Mouse (Mus musculus) kidney, adult 9 months (tissue): Measurements from ENCODE around the gene Ptpn14.
"Not testable (repeated sequence)": the region's sequence is repeated elsewhere in the genome, so short reads cannot be mapped to it uniquely, and the experiment has no call there.

Experiments
- DNase-seq: peaks from one replicate; pipeline ENCODE4 v3.0.0; 2022

Gene Ptpn14

GRCm38 (mm10) chr1:189727884-189728783 is at the start of gene Ptpn14:
Ptpn14 (plus strand) TSS chr1:189728268.
- DNase-seq, result peak; percentile 81

- no peak for DNase-seq
These were observed 48.5 kb upstream of the Ptpn14 start for GRCm38 (mm10) chr1:189679555-189679954.

- no peak for DNase-seq
These were observed 43.2 kb upstream of the Ptpn14 start for GRCm38 (mm10) chr1:189684786-189685415.

DNA sequence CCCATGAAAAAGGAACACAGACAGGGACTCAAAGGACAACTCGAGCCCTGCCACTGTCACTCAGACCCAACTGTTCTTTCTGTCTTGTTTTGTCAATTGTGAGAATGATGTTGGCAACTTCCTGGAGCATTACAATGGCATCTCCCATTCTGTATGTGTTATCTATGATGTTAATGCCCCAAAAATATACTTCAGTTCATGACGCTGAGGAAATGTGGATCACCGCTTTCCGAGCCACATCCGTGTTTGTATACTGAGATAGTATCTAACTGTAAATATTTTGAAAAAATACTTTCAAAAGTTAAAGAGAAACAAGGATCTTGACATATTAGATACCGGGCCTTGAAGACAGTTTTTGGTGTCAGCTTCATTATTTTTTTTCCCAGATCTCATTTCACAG is 42.0 kb upstream of the Ptpn14 start:
- DNase-seq, result no peak

DNA sequence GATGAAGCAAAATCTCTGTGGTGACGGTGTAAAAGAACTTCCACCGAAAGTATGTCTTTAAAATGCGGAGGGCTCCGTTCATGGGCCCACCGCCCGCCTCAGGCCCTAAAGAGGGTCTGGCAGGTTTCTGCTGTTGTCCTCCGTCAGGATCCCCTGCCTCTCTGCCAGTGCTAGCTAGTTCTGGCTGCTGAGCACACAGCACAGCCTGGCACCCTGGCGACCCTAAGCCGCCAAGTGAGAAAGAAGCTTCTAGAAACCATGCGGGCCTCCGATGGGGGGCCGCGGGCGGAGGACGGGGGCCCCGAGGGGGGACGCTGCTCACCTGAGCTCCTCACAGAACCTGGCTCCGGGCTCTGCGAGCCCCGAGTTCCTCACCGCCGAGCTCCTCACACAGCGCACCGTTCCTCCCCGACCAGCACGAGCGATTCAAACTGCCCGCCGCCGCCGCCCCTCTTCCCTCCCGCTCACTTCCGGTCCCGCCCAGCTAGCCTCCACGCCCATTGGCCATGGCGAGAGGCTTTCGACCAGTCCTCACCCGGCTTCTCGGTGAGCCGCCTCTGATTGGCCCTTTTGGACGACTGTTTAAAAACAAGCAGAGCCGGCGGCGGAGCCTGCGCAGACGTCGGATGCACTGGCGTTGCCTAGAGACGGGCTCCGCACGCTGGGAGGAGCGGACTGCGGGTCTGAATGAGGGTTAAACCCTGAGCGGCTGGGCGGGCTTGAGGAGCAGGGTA is 40.2 kb upstream of the Ptpn14 start, which contains the start of gene Cenpf:
Cenpf (minus strand) TSS at position 433 of the 734 bp plus-strand sequence.
- DNase-seq, result peak; percentile 99

- no peak for DNase-seq
These were observed 39.7 kb upstream of the Ptpn14 start for GRCm38 (mm10) chr1:189688388-189688750.

DNA sequence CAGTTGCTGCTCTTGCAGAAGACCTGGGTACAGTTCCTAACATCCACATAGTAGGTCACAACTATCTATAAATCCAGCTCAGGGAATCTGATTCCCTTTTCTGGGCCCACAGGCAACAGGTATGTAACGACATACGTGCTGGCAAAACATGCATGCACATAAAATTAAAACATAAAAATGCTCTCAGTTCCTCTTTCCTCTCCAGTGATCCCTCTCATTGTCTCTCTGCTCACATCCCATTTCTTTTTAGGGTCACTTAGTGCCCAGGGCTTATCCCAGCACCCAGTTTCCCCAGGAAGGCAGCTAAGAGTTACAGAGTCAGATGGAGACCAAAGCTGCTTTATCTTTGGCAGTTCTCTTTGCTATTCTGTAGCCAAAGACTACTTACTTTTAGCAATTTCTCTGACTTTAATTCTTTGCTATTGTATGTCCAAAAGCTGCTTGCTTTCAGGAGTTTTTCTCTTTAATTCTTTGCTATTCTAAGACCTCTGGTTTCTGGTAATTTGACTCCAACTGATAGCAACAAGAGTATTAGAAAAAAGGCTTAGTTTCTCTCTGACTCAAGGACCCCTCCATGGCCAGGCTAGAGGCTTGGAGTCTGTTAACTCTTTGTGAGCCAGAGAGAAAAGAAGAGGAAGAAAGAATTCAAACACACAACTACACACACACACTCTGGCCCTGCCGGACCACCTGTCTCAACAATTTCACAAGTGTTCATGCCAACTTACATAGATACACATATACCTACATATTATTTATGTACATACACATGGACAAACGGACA is 38.8 kb upstream of the Ptpn14 start:
- no peak for DNase-seq

DNA sequence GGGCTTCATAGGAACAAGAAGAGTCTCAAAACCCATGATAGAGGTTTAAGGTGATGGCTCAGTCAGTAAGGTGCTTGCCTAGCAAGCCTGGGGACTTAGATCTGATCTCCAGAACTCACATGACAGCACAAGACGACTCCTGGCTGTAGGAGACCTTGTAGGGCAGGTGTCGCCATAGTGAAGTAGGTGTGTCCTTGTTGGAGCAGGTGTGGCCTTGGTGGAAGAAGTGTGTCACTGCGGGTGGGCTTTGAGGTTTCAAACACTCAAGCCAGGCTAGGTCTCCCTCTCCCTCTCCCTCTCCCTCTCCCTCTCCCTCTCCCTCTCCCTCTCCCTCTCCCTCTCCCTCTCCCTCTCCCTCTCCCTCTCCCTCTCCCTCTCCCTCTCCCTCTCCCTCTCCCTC is 35.6 kb upstream of the Ptpn14 start:
- DNase-seq, result not testable (repeated sequence)

- DNase-seq, result no peak
These were observed 33.7 kb upstream of the Ptpn14 start for GRCm38 (mm10) chr1:189694391-189694790.

GRCm38 (mm10) chr1:189695321-189695720 is 32.7 kb upstream of the Ptpn14 start:
- DNase-seq, result no peak

GRCm38 (mm10) chr1:189698416-189698815 is 29.7 kb upstream of the Ptpn14 start:
- no peak for DNase-seq

DNA sequence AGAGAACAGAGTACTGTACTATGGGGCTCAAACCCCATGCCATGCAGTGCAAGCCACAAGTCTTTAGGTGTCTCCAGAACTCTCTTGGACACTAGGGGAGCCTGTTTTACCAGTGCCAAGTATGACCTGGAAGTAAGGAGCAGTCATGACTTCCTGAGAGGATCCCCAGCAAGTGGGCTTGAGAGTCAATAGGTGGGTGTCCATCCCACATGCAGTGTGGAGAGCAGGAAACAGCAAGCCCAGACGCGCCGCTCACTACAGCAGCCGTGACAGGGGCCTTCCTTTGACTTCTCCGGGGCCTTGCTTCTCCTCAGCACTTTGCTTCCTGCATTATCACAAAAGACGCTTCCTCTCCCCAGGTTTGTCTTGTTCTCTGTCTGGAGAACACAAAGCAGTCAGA is 27.9 kb upstream of the Ptpn14 start:
- DNase-seq, result no peak

GRCm38 (mm10) chr1:189700990-189701389 is 27.1 kb upstream of the Ptpn14 start:
- peak; percentile 65 for DNase-seq

DNA sequence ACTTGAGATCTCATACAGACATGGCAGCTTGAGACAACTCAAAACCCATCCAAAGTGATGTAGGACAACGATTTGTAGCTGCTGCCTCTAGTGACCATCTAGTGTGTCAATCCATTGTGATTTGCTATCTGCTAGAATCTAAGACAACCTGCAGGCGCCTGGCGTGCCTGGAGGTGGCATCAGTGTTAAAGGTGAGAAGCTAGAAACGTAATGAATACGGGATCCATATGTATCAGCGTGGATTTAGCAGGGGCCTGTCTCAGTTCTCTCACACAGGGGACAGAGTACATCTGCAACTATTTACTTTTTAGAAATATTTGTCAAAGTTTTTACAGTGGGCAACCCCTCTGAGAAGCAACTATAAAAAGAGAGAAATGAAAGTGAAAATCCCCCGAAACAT is 24.9 kb upstream of the Ptpn14 start:
- DNase-seq, result no peak

- DNase-seq, result no peak
These were observed 24.5 kb upstream of the Ptpn14 start for GRCm38 (mm10) chr1:189703591-189703990.

- DNase-seq, result no peak
These were observed 21.9 kb upstream of the Ptpn14 start for GRCm38 (mm10) chr1:189706040-189706645.

DNA sequence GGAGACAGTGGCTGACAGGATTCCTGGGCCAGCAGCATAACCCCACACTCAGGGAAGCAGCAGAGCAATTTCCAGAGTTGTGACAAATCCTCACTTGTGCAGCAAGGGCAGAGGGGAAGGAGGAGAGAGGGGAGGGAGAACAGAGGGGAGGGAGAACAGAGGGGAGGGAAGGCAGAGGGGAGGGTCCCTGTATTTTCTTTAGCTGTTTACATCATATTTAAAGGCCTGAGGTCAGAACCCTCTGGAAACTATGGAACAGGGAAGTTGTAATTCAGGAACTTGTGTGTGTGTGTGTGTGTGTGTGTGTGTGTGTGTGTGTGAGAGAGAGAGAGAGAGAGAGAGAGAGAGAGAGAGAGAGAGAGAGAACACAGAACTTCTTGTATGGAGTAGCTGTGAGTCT is 21.1 kb upstream of the Ptpn14 start:
- DNase-seq, result no peak

GRCm38 (mm10) chr1:189707419-189707818 is 20.6 kb upstream of the Ptpn14 start:
- peak; percentile 82 for DNase-seq

GRCm38 (mm10) chr1:189709001-189709400 is 19.1 kb upstream of the Ptpn14 start:
- no peak for DNase-seq

DNA sequence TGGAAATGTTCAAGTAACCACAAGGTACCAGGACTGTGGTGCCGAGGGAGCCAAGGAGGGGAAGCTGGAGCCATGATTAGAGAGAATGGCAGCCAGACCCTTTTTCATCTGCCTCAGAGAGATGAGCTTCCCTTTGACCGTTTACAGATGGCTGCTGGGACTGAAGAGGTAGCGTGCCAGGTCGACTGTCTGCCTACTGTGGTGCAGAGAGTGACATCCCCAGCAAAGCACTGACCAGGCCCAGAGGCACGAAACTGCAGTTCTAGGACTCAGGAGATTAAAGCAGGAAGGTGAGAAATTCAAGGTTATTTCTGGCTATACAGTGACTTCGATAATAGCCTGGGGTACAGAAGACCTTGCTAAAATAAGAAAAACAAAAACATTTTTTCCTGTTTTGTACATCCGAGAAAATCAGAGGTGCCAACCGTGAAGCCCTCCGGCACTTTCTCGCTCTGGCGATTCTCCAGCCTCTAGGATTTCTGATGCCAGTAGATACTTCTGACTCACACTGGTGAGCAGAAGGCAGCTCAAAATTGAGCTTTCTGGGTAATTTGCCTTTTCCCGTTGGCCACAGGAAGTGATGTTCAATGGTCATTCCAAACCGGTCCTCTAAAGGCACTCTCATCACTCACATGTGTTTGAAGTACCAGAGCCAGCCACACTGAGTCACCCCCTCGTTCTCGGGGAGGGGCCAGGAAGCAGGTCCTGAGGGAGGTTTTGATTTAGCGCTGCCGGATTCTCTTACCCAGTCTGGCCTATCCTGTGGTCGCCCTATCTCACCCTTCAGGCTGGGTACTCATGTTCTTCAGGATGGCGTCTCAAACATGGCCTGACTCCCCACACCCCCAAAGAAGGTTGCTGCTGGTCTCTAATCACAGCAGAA is 11.9 kb upstream of the Ptpn14 start:
- DNase-seq, result peak; percentile 47

GRCm38 (mm10) chr1:189717546-189717945 is 10.5 kb upstream of the Ptpn14 start:
- DNase-seq, result no peak
